Mouse (Mus musculus): Measurements from ENCODE around the gene Cmpk1. TPM values are rescaled to one million over a fixed set of nuclear protein-coding genes. Genes with fewer than 3 reads are reported as not detected.

Gene Cmpk1
- polyA plus RNA-seq, 1 experiment from 2014 or later: 163 TPM

- H3K4me1 ChIP-seq (replicated peaks): peaks cover 16% of the 10 kb centered on the region
- no peaks in the 10 kb centered on the region for H3K9me3 ChIP-seq
- no peak overlapping the region for H3K9ac ChIP-seq (replicated peaks)
- peaks cover 96% of the 10 kb centered on the region for H3K27me3 ChIP-seq
- 4% methylated on average over 35 of the region's 35 CpGs for WGBS
- no peak for ATAC-seq
- H3K4me2 ChIP-seq (replicated peaks): no peak overlapping the region
- no peak overlapping the region for H3K4me3 ChIP-seq (replicated peaks)
- H3K27ac ChIP-seq: no peak overlapping the region
- no peaks in the 10 kb centered on the region for H3K36me3 ChIP-seq
Measured at GRCm38 (mm10) chr4:114912705-114913593, 74.1 kb downstream of the Cmpk1 start.

- H3K4me2 ChIP-seq (replicated peaks): peak overlapping the region; percentile 69
- H3K27ac ChIP-seq: no peak overlapping the region
- H3K9me3 ChIP-seq: no peaks in the 10 kb centered on the region
- WGBS: 2% methylated on average over 20 of the region's 20 CpGs
- peaks cover 25% of the 10 kb centered on the region for H3K4me1 ChIP-seq (replicated peaks)
- ATAC-seq: no peak
- no peak overlapping the region for H3K9ac ChIP-seq (replicated peaks)
- peak overlapping the region; percentile 44 for H3K4me3 ChIP-seq (replicated peaks)
- no peaks in the 10 kb centered on the region for H3K36me3 ChIP-seq
- peaks cover 99% of the 10 kb centered on the region for H3K27me3 ChIP-seq
Measured at GRCm38 (mm10) chr4:114909602-114910484, 77.2 kb downstream of the Cmpk1 start.

Other genes with a start within 250 kb of the Cmpk1 start
- 0.08 TPM in 1 of 2 replicates, not detected in the other for gene Gm12830, start 165.5 kb downstream of the Cmpk1 start, polyA plus RNA-seq (2015; fragmentation: Nextera tagmentation; extraction: Ambion mirVana)
- gene Foxd2, start 78.4 kb downstream of the Cmpk1 start, polyA plus RNA-seq (2015; fragmentation: Nextera tagmentation; extraction: Ambion mirVana): 0.41 and 0.50 TPM in 2 replicates
- not detected in 2 replicates for gene Foxe3, start 61.2 kb downstream of the Cmpk1 start, polyA plus RNA-seq (2015; fragmentation: Nextera tagmentation; extraction: Ambion mirVana)
- gene Stil, start 12.9 kb upstream of the Cmpk1 start, polyA plus RNA-seq (2015; fragmentation: Nextera tagmentation; extraction: Ambion mirVana): 4.7 and 5.7 TPM in 2 replicates
- 7.6 and 11.9 TPM in 2 replicates for gene Tal1, start 69.2 kb upstream of the Cmpk1 start, polyA plus RNA-seq (2015; fragmentation: Nextera tagmentation; extraction: Ambion mirVana)
- gene Pdzk1ip1, start 101.5 kb upstream of the Cmpk1 start, polyA plus RNA-seq (2015; fragmentation: Nextera tagmentation; extraction: Ambion mirVana): 5.9 and 6.3 TPM in 2 replicates
- 3.6 and 4.4 TPM in 2 replicates for gene Cyp4x1, start 147.0 kb upstream of the Cmpk1 start, polyA plus RNA-seq (2015; fragmentation: Nextera tagmentation; extraction: Ambion mirVana)